Mouse (Mus musculus) adrenal gland, adult 2 months (tissue): Measurements from ENCODE around the gene Rspry1. TPM values are rescaled to one million over a fixed set of nuclear protein-coding genes. Genes with fewer than 3 reads are reported as not detected.

Source experiments
- DNase-seq: peaks from one replicate; pipeline ENCODE4 v3.0.0; 2021
- long read RNA-seq: library from polyadenylated mRNA; stranded (forward); transcript quantifications from one replicate; pipeline ENCODE4 v2.0.0, GENCODE M21; 2021
- polyA plus RNA-seq: library from polyadenylated mRNA; depleted of rRNA; stranded (reverse); fragments of >200 nt; gene quantifications from 2 replicates; pipeline ENCODE4 v1.2.3, GENCODE M21; 2012; rRNA removed
- total RNA-seq, 2 experiments: library from RNA; stranded (reverse); gene quantifications; 2 replicates each; pipeline ENCODE4 v1.2.3; 2021

The Rspry1 gene
- total RNA-seq (10 to 100 TPM; 18.6 to 25.3 TPM), polyA plus RNA-seq (3.7 and 4.0 TPM in 2 replicates)
- long read RNA-seq, transcript Rspry1-201 (15 exons, 3,852 nt) = major isoform, 15 of 21 reads
- long read RNA-seq, partial matches to known transcripts = 0 of 21 reads
- long read RNA-seq, other reads (novel, unspliced or antisense) = 2 of 21 reads

DNA sequence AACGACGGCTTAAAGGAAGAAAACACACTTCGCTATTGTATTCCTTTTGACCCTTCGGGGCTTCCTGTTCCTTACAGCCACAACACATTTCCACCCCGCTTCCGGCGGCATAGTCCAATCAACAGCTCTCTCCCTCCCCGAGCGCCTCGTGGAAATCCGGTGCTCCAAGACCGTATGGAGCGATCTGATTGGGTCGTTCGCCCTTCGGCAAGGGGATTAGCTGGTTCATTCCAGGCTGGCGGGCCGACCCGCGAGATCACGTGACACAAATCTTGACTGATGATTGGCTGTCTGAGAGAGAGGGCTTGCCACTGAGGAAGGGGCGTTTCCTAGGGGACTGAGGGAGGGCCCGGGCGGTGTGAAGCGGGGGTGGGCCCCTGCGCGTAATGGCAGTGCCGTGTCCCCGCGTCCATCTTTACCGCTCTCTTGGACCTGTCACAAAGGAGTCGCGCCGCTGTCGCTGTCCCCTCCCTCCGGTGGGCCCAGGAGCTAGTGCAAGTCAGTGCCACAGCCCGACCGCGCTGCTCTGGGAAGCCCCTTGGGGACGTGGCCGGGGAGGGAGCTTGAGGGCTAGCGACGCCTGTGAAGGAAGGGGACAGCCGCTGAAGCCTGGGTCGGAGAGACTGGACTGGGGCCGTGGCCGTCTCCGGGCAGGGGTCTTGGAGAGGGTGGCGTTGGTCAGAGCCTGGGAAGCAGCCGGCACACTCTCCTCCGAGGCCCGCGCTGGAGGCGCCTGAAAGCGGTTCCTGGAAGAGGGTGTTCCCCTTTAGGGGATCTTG, at the start of gene Rspry1, which contains the start of gene Fam192a:
Gene Rspry1, plus strand, starts transcription at position 331 of the 779 bp plus-strand sequence.
Gene Fam192a, minus strand, starts transcription at position 391 of the 779 bp plus-strand sequence.
- peak; percentile 100 for DNase-seq

GRCm38 (mm10) chr8:94552696-94553095, 49.0 kb upstream of the Rspry1 start:
- DNase-seq = no peak

GRCm38 (mm10) chr8:94557281-94557680, 44.5 kb upstream of the Rspry1 start:
- DNase-seq = peak; percentile 85

- DNase-seq = no peak
These were observed 40.5 kb upstream of the Rspry1 start for GRCm38 (mm10) chr8:94561256-94561655.

GRCm38 (mm10) chr8:94564421-94564820, 37.3 kb upstream of the Rspry1 start:
- peak; percentile 76 for DNase-seq

DNA sequence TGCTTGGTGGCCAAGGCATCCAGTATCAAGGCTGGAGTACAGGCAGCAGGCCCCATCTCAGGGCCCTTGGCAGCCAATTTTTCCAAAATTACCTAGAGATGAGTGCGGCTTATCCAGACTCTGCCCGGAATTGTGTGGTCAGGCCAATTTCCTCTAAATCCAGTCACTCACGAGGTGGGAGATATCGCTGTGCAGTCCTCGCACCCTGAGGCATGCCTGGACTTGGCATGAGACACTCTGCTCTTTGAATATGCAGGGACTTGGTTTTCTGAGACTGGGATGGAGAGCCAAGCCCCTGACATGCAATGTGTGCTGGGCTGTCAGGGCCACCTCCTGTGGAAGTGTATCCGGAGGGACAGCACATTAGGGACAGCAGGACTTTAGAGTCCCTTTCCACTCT, 35.7 kb upstream of the Rspry1 start:
- no peak for DNase-seq

GRCm38 (mm10) chr8:94566446-94567158, 35.1 kb upstream of the Rspry1 start:
- DNase-seq = no peak

DNA sequence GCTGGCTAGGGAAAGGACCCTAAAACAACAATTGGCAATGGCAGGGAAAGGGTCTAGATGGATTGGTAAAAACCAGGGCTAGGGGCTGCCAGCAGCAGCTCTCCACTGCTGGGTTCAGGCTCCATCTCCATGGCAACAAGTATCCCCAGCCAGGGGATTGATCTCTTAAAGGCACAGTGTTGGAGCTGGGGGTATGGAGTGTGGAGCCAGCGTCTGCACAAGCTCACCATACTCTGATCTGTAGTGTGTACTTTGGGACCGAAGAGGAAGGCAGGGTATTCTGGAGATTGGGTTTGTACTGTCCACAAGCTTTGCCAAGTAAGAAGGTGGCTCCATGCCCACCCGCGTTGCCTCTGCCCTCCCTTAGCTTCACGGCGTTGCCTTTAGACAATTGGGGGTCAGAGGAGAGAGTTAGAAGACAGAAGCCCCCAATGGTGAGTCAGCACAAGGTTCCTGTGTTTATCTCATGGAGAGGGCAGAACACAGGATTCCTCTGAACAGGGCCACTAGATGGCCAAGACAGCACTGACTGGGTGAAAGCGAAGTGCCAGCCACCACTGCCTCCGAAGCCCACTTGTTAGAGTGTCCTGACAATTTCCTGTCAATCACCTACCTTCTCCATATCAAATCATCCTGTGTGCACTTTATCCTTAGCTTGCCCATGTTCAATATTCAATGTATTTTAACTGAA, 34.4 kb upstream of the Rspry1 start:
- DNase-seq = no peak

DNA sequence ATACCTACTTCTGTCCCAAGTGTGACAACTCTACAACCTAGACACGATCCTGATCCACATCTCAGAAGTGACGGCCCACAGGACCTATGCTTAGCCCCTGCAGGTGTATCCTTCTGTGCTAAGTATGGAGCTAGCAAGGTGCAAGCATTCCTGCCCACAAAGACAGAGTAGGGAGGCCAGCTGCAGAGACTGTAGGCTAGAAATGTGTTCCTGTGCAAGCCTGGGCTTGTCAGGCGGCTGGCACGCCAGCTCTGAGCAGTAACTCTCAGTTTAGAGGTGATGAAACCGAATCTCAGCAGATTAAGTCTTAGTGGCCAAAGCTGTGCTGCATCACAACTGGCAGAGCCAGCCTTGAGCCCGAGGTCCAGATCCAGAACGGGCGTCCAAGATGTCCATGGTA, 33.6 kb upstream of the Rspry1 start:
- DNase-seq = no peak

- no peak for DNase-seq
These were observed 32.3 kb upstream of the Rspry1 start for GRCm38 (mm10) chr8:94569419-94569818.

DNA sequence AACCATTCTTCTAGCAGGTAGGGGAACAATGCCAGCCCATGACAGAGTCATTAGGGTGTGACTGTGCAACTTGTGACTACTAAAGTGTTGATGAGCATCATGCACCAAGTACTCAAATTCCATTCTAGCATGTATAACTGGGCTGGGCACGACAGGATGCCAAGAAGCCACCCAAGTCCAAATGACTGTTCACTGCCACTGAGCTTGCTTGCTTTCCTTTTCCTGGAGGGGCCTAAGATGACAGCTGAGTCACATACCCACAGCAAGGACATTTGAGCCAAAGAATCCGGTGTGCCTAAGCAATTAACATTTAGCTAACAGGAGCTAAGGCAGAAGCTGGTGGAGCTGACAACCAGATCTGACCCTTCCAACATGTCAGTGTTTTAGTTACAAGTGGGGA, 29.8 kb upstream of the Rspry1 start:
- DNase-seq = peak; percentile 61

- DNase-seq = peak; percentile 37
These were observed 27.4 kb upstream of the Rspry1 start for GRCm38 (mm10) chr8:94574159-94574907.

DNA sequence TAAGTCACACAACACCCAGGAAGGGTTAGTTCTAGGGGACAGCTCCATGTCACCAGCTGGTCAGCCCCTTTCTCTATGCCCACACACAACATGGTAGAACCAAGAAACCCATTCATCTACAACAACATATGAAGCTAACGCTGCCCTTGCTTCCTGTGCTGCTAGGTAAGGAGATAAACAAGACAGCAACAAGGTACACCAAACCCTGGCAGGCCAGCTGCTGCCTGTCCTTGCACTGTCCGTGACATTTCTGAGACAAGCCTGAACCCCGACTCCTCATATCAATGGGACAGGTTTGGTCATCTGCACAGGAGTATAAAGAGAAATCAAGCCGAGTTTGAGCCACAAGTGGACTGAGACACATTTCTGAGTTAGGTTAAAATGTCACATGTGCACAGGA, 26.6 kb upstream of the Rspry1 start:
- peak; percentile 62 for DNase-seq

GRCm38 (mm10) chr8:94581820-94582483, 19.8 kb upstream of the Rspry1 start:
- DNase-seq = no peak

- no peak for DNase-seq
These were observed 19.2 kb upstream of the Rspry1 start for GRCm38 (mm10) chr8:94582569-94582968.

GRCm38 (mm10) chr8:94584238-94584817, 17.4 kb upstream of the Rspry1 start:
- DNase-seq = peak; percentile 56

DNA sequence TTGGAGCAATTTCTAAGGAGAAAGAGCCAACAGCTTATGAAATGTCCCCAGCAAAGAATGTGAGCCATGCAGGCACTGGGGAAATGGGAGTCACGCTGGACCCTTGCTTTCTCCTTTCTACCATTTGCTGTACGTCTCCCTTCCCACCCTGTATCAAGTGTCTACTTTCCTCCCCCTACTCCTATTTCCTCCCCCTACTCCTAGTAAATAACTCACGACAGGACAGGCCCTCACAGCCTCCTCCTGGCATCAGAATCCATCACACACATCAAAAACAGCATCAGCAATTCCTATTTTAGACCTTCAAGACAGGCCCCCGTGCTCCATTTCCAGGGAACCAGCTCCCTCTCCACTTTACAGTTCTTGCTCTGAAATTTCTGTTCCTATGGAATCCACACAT, 10.0 kb upstream of the Rspry1 start:
- DNase-seq = no peak

DNA sequence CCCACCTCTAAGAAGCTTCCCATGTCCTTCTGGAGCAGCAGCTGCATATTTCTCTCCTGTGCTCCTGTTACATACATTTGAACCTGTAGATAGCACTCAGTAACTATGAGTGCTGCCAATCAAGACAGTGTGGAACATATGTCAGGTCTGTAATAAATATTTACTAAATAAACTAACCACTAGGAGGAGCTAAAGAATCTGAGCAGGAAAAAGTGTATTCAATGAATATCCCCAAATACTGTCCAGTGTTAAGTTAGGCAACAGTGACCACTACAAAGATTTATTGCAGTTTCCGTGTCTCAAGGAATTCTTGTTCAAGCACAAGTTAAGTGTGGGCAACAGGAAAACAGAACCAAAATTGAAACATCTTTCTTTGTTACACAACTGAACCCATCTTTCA, 7.5 kb upstream of the Rspry1 start:
- DNase-seq = no peak

DNA sequence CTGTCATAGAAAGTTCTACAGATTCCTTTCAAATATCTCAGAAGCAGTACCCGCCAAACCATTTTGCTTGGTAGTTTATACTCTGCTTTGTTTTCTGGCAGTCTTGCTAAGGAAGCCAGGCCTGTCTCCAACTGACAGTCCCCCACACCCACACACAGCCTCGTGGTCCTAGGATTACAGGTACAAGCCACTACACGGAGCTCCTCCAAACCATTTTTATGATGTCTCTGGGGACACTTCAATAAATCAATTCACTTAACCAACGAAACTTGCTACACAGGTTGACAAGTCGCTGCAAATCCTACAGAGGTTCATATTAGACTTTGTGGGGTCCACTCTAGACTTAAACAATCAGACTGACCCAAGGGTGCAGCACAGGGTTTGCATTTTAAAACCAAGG, 1.3 kb upstream of the Rspry1 start:
- no peak for DNase-seq

DNA sequence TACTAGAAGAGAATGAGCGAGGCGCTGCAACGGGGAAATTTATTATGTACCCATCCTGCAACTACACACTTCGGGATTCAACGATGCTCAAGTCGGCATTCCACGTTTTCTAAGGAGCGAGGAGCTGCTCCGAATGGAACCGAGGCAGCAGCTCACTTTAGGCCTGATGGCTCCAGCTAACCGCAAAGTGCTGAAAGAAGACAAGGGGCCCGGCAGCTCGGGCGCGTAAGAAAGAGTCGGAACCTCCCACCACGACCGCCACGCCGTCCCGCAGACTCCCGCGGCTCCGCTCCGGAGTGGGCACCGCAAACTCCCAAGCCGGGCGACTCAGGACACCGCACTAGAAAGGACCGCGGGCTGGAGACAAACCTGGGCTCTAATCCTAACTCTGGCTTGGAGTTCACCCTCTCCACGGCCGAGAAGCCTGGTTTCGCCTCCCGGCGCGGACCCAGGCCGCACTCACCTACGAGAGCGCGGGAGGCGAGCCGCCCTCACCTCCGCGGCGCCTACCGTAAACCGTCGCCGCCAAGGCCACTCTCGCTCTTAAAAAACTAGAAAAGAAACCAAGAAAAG, 617 bp upstream of the Rspry1 start:
- no peak for DNase-seq
